Mouse (Mus musculus): ENCODE results near the gene Tle4. TPM values are rescaled to one million over a fixed set of nuclear protein-coding genes. Genes with fewer than 3 reads are reported as not detected.

Tle4 gene
- polyA plus RNA-seq, 1 experiment from 2014 or later, result 40.9 TPM

DNA sequence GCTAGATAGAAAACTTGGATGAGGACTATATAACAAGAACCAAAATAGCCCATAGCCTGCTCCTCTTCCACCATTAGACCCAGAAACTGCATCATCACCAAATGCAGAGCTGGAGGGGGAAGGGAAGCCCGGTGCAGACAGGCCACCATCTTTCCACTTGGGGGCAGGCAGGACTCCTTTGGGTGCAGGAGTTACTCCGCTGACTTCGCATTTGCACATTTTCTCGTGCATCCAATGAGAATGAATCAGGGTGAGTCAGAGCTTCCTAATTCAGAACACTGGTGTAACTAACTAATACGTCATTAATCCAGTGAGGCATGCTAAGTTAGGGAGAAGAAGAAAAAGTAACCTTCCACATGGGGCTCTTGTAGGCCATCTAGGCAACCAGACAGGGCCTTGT, 17.0 kb upstream of the Tle4 start:
- no peak overlapping the region for H3K4me2 ChIP-seq (ENCODE audit: low read length)
- H3K9me3 ChIP-seq (ENCODE audit: control insufficient read depth, low read length), result no peaks in the 10 kb centered on the region
- WGBS, result 80% methylated on average over 5 of the region's 5 CpGs
- ATAC-seq, result no peak
- no peak overlapping the region for H3K4me3 ChIP-seq (replicated peaks; ENCODE audit: low read length)
- H3K27ac ChIP-seq (ENCODE audit: low read length), result no peak overlapping the region
- H3K27me3 ChIP-seq (replicated peaks; ENCODE audit: control insufficient read depth, insufficient read depth, low read length), result 0 out of 2 replicates have a peak, but pooled peaks cover 4% of the 10 kb centered on the region
- no peak overlapping the region for H3K9ac ChIP-seq (replicated peaks; ENCODE audit: low read depth, low read length)
- no peaks in the 10 kb centered on the region for H3K4me1 ChIP-seq (replicated peaks; ENCODE audit: control insufficient read depth, insufficient read depth, low read length)
- H3K36me3 ChIP-seq (ENCODE audit: control insufficient read depth, insufficient read depth), result no peaks in the 10 kb centered on the region

DNA sequence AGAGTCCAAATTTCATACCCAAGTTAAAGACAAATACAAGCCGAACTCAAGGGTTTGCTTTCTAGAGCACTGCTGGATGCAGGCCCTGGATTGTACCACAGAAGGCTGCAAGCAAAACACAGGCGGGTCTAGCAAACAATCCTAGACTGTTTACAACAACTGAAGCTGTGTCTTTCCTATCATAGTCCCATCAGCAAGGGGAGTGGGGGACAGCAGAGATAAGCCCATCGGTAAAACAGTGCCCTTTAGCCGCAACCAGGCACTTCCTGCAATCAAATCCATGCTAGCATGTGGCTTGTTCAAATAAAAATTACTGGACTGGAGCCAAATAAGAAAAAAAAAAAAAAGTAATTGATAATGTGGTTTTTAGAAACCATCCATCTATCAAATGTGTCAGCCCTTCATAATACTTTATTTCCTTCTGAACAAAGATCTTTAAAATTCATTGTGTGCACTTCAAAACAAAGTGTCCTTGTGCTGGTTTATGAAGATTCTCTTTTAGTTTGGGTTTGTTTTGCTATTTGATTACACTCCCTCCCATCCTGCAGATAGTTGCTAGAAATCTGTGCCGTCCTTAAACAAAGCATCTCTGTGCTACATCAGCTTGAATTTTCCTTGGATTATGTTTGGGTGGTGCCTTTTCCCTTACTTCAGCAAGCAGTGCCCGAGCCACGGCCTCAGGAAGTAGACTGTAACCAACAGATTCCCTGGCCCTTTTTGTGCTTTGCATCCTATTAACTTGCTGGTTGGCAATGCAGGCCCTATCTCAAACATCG, 12.9 kb upstream of the Tle4 start:
- Histone ChIP-seq H3K9me3 (ENCODE audit: control insufficient read depth, low read length) (no peaks in the 10 kb centered on the region), H3K27me3 (replicated peaks; ENCODE audit: control insufficient read depth, insufficient read depth, low read length) (0 out of 2 replicates have a peak, but pooled peaks cover 4% of the 10 kb centered on the region), H3K36me3 (ENCODE audit: control insufficient read depth, insufficient read depth) (no peaks in the 10 kb centered on the region), H3K4me3 (replicated peaks; ENCODE audit: low read length) (no peak overlapping the region), H3K4me1 (replicated peaks; ENCODE audit: control insufficient read depth, insufficient read depth, low read length) (no peaks in the 10 kb centered on the region), H3K27ac (ENCODE audit: low read length) (no peak overlapping the region), H3K9ac (replicated peaks; ENCODE audit: low read depth, low read length) (no peak overlapping the region), H3K4me2 (ENCODE audit: low read length) (no peak overlapping the region)
- ATAC-seq, result no peak
- 70% methylated on average over 8 of the region's 8 CpGs for WGBS

DNA sequence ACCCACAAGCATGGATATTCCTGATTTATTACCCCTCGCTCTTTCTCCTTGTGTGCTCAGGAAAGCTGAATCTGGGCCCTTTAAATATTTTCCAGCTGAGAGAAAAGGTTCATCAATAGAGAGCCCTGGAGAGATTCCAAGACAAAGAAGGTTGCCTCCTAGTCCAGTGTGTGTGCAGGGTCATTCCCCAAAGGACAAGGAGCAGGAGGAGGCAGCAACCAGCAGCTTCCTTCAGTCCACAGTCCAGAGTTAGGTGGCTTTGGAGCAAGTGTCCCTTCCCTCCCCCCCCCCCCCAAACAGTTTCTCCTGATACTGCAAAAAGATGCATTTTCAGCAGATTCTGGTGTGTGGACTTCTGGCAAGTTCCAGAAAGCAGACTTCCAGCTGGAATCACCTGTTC, 3.0 kb upstream of the Tle4 start:
- Histone ChIP-seq H3K4me2 (ENCODE audit: low read length) (no peak overlapping the region), H3K4me3 (replicated peaks; ENCODE audit: low read length) (no peak overlapping the region), H3K4me1 (replicated peaks; ENCODE audit: control insufficient read depth, insufficient read depth, low read length) (peaks cover 13% of the 10 kb centered on the region; the same call in 1 of the 2 replicates), H3K36me3 (ENCODE audit: control insufficient read depth, insufficient read depth) (no peaks in the 10 kb centered on the region), H3K9me3 (ENCODE audit: control insufficient read depth, low read length) (no peaks in the 10 kb centered on the region), H3K27me3 (replicated peaks; ENCODE audit: control insufficient read depth, insufficient read depth, low read length) (peaks cover 7% of the 10 kb centered on the region; the same call in 1 of the 2 replicates), H3K9ac (replicated peaks; ENCODE audit: low read depth, low read length) (no peak overlapping the region), H3K27ac (ENCODE audit: low read length) (no peak overlapping the region)
- 85% methylated on average over 1 of the region's 1 CpGs for WGBS
- ATAC-seq, result no peak

DNA sequence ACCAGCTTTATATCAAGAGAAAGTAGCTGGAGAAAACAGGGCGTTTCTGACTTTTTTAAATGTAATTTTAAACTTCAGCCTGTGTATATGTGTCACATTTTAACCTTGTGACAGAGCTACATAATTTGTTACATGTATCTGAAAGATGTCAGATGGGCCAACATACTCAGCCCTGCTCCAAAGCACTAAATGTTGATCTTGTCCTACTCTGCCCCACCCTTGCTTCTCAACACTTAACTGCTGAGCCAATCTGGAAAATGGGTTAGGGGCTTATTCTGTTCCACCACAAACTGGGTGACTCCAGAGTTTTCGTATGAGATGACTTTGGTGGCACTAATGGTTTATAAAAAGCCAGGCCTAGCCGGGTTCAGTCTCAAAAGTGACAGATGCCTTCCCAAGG, 2.5 kb upstream of the Tle4 start:
- Histone ChIP-seq H3K27me3 (replicated peaks; ENCODE audit: control insufficient read depth, insufficient read depth, low read length) (peaks cover 7% of the 10 kb centered on the region; the same call in 1 of the 2 replicates), H3K4me1 (replicated peaks; ENCODE audit: control insufficient read depth, insufficient read depth, low read length) (peaks cover 17% of the 10 kb centered on the region), H3K36me3 (ENCODE audit: control insufficient read depth, insufficient read depth) (no peaks in the 10 kb centered on the region), H3K27ac (ENCODE audit: low read length) (no peak overlapping the region), H3K9me3 (ENCODE audit: control insufficient read depth, low read length) (no peaks in the 10 kb centered on the region), H3K4me2 (ENCODE audit: low read length) (no peak overlapping the region), H3K9ac (replicated peaks; ENCODE audit: low read depth, low read length) (no peak overlapping the region), H3K4me3 (replicated peaks; ENCODE audit: low read length) (no peak overlapping the region)
- WGBS, result 87% methylated on average over 3 of the region's 3 CpGs
- no peak for ATAC-seq

DNA sequence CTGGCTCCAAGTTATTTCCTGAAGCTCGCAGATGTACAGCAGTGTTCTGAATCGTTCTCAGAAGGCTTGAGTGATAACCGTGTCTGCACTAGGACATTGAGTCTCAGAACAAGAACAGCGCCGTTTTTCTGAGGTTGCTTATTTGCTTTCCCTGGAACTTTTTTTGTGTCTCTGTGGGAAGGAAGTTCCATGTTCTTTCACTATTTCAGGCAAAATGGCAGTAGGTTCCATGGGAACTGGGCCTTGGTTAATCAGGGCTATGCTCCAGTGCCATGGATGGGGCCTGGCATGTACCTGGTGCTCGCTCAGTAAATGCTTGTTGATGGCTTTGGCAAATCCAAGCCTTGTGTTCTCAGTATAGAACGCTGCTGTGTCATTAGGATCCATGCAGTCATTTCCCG, 2.0 kb upstream of the Tle4 start:
- Histone ChIP-seq H3K4me2 (ENCODE audit: low read length) (no peak overlapping the region), H3K36me3 (ENCODE audit: control insufficient read depth, insufficient read depth) (no peaks in the 10 kb centered on the region), H3K27me3 (replicated peaks; ENCODE audit: control insufficient read depth, insufficient read depth, low read length) (peaks cover 7% of the 10 kb centered on the region; the same call in 1 of the 2 replicates), H3K4me1 (replicated peaks; ENCODE audit: control insufficient read depth, insufficient read depth, low read length) (peaks cover 18% of the 10 kb centered on the region), H3K27ac (ENCODE audit: low read length) (no peak overlapping the region), H3K9me3 (ENCODE audit: control insufficient read depth, low read length) (no peaks in the 10 kb centered on the region), H3K4me3 (replicated peaks; ENCODE audit: low read length) (no peak overlapping the region), H3K9ac (replicated peaks; ENCODE audit: low read depth, low read length) (no peak overlapping the region)
- ATAC-seq, result no peak
- WGBS, result 53% methylated on average over 8 of the region's 8 CpGs

DNA sequence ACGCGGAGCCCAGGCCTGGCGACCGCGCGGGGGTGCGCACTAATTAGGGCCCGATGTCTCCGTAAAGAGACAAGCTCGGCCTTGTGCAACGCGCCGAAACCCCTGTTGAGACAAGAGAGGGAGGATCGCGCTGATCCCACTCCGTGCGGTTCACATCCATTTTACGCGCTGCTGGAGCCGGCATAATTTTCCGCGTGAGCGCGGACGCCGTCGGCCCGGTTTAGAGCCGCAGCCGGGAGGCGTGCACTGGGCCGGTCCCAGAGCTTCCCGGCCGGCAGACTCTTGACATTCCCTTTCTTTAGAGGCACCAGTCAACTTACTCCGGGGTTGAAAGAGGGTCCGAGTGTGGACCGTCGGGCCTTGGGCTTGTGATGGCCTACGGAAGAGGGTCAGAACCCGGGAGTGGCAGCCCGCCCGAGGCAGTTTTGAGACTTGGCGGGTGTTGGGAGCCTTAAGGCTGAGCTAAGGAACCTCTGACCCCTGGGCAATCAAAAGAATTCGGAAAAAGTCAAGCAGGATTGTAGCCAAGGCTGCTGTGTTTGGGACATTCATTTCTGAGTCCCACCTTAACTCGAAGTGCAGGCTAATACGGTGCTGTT, 938 bp upstream of the Tle4 start:
- peak overlapping the region; percentile 78 for H3K4me2 ChIP-seq (ENCODE audit: low read length)
- H3K27ac ChIP-seq (ENCODE audit: low read length), result peak overlapping the region; percentile 97
- H3K9me3 ChIP-seq (ENCODE audit: control insufficient read depth, low read length), result no peaks in the 10 kb centered on the region
- peak overlapping the region; percentile 59 for H3K4me3 ChIP-seq (replicated peaks; ENCODE audit: low read length)
- H3K4me1 ChIP-seq (replicated peaks; ENCODE audit: control insufficient read depth, insufficient read depth, low read length), result peaks cover 21% of the 10 kb centered on the region
- no peaks in the 10 kb centered on the region for H3K36me3 ChIP-seq (ENCODE audit: control insufficient read depth, insufficient read depth)
- under 1% methylated on average over 46 of the region's 46 CpGs for WGBS
- H3K9ac ChIP-seq (replicated peaks; ENCODE audit: low read depth, low read length), result peak overlapping the region; percentile 64
- peaks cover 7% of the 10 kb centered on the region; the same call in 1 of the 2 replicates for H3K27me3 ChIP-seq (replicated peaks; ENCODE audit: control insufficient read depth, insufficient read depth, low read length)
- peak; percentile 52 for ATAC-seq

DNA sequence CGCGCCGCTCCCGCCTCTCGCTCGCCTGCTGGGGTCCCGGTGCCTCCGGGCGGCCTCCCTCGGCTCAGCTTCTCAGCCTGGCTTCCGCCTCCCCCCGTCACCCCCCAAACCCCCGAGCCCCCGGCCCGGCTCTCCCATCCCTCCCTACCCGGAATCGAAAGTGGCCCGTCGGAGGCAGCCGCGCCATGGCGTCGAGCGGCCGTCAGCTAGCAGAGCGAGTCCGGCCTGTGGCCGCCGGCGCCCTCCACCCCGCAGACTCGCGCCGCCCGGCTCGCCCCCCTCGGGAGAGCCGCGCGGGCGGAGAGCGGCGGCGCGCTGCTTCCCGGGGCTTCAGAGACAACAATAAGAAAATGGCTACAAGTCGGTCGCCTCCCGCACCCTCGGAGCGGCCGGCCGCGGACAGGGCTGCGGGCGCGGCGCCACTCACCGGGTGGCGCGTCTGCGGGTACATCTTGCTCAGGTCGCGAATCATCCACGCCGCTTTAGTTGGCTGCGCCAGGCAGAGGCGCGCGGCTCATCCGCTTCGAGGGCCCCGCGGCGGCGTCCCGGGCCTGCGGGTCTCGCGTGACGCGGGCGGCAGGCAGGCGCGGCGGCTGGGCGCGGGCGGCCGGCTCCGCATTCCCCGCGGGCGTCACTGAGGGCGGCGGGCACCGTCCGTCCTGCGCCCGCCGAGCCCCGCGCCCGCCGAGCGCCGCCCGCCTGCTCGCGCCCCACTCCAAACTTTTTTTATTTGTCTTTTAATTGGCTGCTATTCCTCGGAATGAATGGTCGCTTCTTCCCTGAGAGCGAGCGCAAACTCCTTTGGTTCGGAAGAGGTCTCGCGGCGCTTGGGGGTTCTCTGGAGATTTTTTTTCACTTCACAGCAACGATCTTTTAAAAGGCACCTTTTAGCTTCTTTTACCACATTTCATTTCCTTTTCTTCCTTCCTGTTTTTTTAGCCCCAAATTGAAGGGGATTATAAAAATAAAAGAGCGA, 622 bp downstream of the Tle4 start:
- Histone ChIP-seq H3K4me3 (replicated peaks; ENCODE audit: low read length) (peak overlapping the region; percentile 91), H3K36me3 (ENCODE audit: control insufficient read depth, insufficient read depth) (no peaks in the 10 kb centered on the region), H3K9ac (replicated peaks; ENCODE audit: low read depth, low read length) (peak overlapping the region; percentile 93), H3K27me3 (replicated peaks; ENCODE audit: control insufficient read depth, insufficient read depth, low read length) (peaks cover 4% of the 10 kb centered on the region; the same call in 1 of the 2 replicates), H3K4me2 (ENCODE audit: low read length) (peak overlapping the region; percentile 58), H3K4me1 (replicated peaks; ENCODE audit: control insufficient read depth, insufficient read depth, low read length) (peaks cover 26% of the 10 kb centered on the region), H3K27ac (ENCODE audit: low read length) (peak overlapping the region; percentile 96), H3K9me3 (ENCODE audit: control insufficient read depth, low read length) (no peaks in the 10 kb centered on the region)
- no peak for ATAC-seq
- under 1% methylated on average over 111 of the region's 120 CpGs for WGBS

DNA sequence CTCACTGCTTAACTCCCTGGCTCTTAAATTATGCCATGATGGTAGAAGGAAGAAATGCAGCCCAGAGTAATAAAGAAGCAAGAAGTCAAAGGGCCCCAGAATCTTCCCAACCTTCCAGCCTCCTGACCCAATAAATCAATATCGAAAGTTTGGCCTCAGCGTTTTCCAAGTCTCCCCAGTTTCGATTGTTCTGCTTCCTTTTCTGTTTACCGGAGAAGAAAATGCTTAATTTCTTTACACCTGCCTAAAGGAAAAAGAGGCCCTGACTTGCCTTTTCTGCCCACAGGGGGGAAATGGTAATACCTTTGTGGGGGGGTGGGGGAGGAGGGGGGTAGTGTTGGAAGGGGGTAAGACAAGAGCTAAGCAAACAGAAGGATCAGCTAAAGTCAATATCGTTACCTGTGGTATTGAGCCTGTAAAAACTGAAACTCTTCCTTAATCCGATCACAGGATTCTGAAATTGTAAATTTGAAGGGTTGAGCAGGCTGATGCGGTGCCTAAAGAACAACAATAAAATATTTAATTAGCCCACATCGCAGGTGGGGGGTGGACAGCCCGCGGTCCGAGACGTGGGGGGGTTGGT, 1.4 kb downstream of the Tle4 start:
- Histone ChIP-seq H3K4me2 (ENCODE audit: low read length) (peak overlapping the region; percentile 58), H3K9ac (replicated peaks; ENCODE audit: low read depth, low read length) (peak overlapping the region; percentile 93), H3K36me3 (ENCODE audit: control insufficient read depth, insufficient read depth) (no peaks in the 10 kb centered on the region), H3K27me3 (replicated peaks; ENCODE audit: control insufficient read depth, insufficient read depth, low read length) (peaks cover 4% of the 10 kb centered on the region; the same call in 1 of the 2 replicates), H3K27ac (ENCODE audit: low read length) (peak overlapping the region; percentile 96), H3K4me1 (replicated peaks; ENCODE audit: control insufficient read depth, insufficient read depth, low read length) (peaks cover 31% of the 10 kb centered on the region), H3K9me3 (ENCODE audit: control insufficient read depth, low read length) (no peaks in the 10 kb centered on the region), H3K4me3 (replicated peaks; ENCODE audit: low read length) (peak overlapping the region; percentile 91)
- 0% methylated on average over 12 of the region's 12 CpGs for WGBS
- ATAC-seq, result no peak

All from forebrain, embryonic 16.5 days (tissue).